Mouse (Mus musculus): ENCODE measurements at regions not wholly inside any gene's neighbourhood (a gene's known extent, or its start where the extent isn't known, plus 50 kb on each side); places are given as distances from the start of the nearest gene placed in this dataset.

DNA sequence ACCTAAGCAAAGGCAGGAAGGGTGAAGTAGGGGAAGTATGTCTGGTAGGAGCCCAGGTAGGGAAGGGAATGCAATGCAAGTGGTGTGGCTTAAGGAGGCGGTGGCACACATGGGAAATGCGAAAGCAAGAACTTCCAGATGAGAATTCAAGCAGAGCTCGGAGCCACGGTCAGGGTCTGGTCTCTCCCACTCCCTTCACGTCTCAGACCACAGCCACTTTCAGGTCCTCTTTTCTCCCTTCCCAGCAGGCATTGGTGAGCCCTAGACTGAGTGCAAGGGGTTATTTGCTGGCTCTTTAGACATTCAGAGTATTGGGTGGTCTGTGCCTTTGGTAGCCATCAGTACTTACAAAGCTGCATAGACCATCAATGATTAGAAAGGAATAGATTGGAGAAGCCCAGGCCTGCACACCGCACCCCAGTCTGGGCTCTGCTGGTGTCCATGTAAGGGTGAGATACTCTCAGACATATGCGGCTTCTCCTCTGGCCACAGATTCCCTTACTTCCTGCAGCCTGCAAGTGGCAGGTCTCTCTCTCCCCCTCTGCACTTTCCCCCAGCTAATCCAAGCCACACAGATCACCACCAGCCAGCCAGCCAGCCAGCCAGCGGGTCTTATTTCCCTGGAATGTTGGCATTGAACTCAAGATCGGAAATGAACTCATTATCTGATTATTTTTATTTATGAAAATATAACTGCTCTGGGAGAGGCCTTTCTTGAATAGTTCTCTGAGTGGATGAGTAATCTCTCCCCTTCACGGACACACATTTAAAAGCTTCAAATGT, 113.6 kb downstream of the Zfp36l2 start:
- no peak for DNase-seq (ENCODE audit: low read depth, low spot score)

DNA sequence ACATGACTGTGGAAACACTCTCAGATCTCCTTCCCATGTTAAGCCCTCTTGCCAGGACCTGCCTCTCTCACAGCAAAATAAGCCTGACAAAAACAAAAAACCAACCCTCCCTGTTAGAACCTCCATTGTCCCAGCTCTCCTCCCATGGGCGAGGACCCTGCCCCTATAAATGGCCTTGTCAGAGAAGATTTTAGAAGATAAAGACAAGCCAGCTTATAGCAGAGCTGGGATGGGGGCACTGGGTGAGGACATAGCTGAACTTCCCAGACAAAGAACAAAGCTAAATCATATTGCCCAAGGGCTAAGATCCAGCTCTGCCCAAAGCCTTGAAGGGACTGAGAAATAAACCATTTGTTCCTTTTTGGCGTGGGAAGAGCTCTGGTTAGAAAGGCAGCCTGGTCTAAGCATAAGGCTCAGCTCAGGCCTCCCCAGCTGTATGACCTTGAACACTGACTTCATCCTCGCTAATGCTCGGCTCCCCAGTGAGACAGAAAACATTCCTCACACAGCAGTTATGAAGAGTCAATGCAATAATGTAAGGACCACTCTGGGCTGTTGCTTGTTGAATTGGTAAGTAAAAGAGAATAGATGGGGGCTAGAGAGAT, 115.2 kb downstream of the Zfp36l2 start:
- DNase-seq (ENCODE audit: low read depth, low spot score), result no peak

DNA sequence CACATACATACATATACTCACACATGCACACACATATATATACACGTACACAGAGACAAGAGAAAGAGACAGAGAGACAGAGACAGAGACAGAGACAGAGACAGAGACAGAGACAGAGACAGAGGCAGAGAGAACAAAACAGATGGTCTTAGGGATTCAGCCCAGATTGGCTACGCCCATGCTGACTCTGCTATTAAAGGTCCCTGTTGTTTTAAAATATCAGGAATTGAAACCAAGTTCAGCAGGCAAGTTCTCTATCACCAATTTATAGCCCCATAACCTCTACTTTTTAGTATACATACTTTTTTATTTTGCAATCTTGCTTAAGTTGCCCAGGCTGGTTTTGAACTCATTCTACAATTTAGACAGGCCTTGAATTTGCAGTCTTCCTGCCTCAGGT, 115.9 kb downstream of the Zfp36l2 start:
- no peak for DNase-seq (ENCODE audit: low read depth, low spot score)

DNA sequence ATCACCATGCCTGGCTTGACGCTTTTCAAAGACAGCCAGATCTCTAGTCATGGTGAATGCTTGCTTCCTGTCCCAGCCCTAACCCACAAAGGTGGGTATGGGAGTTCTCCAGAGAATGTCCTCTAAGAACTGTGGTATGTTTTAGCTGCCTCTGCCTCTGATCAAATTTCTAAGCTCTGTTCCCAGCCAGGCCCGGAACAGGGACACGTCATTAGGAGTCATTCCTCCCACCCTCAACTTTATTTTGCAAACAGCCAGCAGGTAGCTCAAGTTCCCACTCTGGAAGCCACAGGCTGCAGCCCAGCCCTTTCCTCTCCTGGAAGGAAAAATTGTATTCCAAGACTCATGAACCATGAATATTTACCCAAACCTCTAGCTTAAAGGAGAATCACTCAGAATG, 117.2 kb downstream of the Zfp36l2 start:
- no peak for DNase-seq (ENCODE audit: low read depth, low spot score)

DNA sequence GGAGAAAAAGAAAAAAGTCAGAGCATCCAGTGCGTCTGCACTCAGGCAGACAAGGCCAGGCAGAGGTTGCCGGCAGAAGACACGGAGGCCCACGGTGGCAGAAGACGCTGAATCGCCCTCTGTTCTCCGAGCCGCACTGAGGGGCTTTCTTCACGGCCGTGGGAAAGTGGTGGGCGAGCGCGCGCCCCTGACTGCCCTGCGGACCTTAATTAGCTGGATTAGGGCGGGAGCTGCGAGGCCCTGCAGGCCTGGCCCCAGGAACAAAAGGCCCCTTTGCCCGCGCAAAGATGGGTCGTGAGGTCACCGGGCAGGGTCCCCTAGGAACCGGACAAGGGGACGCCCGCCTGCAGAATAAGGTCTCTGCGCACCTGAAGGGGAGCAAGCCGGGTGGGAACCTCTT, 120.6 kb downstream of the Zfp36l2 start:
- no peak for DNase-seq (ENCODE audit: low read depth, low spot score)

DNA sequence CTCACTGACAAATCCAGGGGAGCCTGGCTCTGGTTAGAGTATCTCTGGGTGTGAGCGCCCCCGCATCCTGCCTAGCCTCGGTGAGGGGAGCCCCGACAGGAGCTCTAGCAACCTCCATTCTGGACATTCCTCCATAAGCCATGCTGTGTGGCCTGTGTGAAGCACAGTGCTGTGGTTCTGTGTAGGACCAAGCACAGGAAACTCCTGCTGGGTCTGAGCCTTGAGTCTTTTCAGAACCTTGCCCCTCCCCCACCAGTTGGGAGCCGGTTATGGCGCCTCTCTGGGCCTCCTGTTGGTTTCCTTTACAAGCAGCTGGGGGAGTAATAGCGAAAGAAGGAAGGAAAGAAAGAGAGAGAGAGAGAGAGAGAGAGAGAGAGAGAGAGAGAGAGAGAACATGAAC, 124.0 kb downstream of the Zfp36l2 start:
- DNase-seq (ENCODE audit: low read depth, low spot score), result peak; percentile 43

DNA sequence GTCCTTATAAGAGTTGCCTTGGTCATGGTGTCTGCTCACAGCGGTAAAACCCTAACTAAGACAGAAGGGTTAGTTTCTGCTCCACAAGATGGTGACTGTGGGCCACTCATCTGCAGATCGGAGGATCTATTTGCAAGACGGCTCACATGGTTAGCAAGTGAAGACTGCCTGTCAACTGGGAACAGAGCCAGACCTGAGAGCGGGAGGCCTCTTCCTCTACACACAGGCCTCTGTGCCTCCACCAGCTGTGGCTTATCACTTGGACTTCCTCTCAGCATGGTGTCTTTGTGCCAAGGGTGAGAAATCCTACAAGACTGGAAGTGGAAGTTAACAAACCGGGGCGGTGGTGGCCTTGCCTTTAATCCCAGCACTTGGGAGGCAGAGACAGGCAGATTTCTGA, 126.1 kb downstream of the Zfp36l2 start:
- no peak for DNase-seq (ENCODE audit: low read depth, low spot score)

DNA sequence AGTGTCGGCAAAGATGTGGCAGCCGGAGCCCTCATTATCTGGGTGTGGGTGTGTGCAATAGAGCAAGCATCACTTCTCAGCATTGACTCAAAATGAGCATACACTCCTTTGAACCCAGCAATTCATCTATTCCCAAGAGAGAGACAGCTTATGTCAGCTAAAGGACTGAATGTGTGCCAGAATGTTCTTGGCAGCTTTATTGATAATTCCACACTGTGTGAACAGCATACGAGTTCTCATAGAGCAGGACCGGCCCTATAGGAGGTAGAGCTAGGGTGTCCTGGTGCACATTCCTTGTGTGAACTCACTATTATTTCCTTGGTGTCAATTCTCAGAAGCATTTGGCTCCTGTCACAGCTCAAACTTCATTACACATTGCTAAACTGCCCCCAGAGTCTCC, 131.3 kb downstream of the Zfp36l2 start:
- no peak for DNase-seq (ENCODE audit: low read depth, low spot score)

DNA sequence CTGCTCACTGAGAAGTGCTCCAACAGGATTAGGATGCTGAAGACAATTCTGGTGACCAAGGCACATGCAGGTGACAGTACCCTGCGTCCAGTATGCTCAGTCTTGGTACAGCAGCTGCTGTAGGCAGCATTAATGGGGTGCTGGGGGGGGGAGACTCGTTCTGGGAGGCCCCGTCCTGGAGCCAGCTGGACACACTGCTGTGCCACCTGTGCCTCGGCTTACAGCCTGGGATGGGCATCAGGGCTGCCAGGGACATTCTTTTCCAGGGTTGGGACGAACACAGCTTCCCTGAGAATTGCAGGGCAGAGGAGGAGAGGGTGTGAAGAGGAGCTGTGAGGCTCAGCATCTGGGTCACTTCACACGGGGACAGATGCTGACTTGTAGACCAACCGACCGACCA, 135.3 kb downstream of the Zfp36l2 start:
- no peak for DNase-seq (ENCODE audit: low read depth, low spot score)

DNA sequence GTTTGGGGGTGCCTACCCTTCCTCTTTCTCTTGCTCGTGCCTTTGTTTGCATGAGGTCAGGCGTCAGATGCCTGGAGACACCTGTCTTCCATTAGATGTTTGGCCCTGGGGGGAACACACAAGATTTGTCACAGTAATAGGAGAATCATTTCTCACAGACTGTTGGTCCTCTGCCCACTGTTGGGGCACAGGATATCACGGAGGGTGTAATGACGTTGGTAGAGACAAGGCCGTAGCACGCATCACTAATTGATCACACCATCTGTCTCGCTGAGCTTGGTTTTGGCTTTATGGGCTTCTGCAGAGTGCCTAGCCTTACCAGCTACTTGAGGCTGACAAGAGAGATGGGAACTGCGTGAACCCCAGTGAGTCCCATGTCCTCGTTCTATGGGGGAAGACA, 136.5 kb downstream of the Zfp36l2 start:
- no peak for DNase-seq (ENCODE audit: low read depth, low spot score)

DNA sequence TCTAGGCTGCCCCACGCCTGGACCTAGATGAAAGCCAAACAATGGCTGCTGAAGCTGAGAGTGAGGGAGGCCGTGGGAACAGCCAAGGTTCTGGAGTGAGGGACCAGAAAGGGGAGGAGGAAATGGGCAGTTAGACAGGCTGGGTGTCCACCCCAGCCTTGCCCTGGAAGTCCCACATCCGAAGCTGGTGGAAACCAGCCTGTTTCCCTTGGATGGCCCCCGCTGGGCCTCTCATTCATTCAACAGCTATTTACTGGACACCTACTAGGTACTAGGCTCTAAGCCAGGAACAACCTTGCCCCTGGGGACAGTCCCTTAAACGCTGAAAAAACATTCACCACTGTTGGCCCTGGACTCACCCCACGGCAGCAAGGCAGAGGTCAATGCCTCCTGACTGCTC, 139.2 kb downstream of the Zfp36l2 start:
- DNase-seq (ENCODE audit: low read depth, low spot score), result no peak

DNA sequence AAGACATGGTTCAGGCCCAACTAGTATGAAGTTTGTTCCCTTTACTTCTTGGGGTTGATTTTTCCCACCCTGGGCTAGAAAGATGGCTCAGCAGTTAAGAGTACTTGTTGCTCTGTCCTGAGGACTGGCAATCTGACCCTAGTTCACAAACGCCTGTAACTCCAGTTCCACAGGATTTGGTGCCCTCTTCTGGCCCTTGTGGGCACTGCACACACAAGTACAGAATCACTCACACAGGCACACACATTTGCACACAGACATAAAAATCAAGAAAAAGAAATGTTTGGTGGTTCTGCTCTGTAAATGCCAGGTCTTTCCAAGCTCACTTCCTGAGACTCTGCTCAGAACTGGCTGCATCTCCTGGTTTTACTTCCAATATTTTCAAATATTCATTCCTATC, 140.2 kb downstream of the Zfp36l2 start:
- peak; percentile 61 for DNase-seq (ENCODE audit: low read depth, low spot score)

DNA sequence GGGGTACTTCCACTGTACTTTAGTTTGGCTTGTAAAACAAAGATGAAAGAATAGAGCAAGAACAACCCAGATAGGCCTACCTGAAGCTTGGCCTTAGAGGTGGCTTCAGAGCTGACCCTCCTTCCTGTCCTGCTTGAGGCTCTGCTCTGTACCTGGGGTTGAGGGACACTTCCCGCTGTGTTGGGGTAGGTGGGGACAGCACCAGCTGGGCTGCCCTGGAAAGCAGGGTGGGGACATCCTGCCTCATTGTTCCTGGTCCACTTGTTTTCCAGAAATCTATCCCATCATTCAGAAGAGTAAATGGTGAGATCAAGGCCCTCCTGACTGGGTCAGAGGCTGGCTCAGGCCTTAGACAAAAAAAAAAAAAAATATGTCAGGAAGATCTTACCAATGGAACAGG, 141.9 kb downstream of the Zfp36l2 start:
- DNase-seq (ENCODE audit: low read depth, low spot score), result no peak

DNA sequence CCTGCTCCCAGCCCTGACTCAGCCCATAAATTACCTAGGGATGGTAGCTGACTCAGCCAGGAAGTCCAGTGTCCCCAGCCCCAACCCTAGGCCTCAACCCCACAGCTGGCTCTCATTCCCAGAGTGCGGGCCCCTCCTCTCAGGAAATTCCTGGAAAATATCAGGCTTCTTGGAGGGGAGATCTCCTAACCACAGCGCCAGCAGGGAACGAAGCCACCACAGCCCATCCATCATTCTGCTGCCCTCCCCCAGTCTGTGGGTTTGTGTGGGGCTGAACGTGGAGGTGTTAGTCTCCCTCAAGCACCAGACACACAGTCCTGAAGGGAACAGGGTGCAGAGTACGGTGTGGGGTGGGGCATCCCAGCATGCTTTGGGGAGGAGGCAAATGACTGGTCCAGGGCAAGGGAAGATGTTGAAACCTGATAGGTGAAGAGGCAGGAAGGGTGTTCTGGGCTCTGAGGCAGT, 143.2 kb downstream of the Zfp36l2 start:
- no peak for DNase-seq (ENCODE audit: low read depth, low spot score)

DNA sequence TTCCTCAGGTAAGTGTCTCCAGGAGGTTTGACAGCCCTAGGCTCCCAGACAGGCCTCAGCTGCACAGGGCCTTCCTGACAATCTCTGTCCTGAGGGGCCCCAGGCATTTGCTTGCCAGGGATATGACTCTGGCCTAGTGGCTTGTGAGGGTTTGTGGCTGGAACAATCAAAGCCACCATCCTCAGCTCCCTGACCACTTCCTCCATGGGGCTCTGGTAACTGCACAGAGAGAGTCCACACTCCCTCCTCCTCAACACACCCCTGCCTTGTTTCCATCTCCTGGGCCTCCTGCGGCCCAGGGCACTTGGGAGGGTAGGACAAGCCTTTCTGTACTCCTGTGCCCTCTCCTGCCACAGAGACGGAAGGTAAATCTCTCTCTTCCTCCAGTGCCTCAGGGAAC, 144.6 kb downstream of the Zfp36l2 start:
- DNase-seq (ENCODE audit: low read depth, low spot score), result no peak

DNA sequence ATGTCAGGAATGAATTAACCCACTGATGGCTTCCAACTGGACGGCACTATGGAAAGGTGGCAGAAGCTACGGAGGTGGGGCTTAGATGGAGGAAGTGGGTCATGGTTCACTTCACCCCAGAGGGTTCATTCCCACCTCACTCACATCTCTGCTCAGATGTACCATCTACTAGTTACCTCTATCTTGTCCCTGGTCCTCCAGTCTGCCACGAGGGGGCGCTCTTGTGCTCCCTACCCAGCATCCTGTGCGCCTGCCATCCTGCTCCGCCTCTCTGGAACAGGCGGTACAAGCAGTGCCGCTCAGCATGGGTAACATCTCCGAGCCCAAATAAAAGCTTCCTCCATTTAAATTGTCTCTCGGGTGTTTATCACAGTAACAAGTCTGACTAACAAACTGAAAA, 148.3 kb downstream of the Zfp36l2 start:
- DNase-seq (ENCODE audit: low read depth, low spot score), result no peak

DNA sequence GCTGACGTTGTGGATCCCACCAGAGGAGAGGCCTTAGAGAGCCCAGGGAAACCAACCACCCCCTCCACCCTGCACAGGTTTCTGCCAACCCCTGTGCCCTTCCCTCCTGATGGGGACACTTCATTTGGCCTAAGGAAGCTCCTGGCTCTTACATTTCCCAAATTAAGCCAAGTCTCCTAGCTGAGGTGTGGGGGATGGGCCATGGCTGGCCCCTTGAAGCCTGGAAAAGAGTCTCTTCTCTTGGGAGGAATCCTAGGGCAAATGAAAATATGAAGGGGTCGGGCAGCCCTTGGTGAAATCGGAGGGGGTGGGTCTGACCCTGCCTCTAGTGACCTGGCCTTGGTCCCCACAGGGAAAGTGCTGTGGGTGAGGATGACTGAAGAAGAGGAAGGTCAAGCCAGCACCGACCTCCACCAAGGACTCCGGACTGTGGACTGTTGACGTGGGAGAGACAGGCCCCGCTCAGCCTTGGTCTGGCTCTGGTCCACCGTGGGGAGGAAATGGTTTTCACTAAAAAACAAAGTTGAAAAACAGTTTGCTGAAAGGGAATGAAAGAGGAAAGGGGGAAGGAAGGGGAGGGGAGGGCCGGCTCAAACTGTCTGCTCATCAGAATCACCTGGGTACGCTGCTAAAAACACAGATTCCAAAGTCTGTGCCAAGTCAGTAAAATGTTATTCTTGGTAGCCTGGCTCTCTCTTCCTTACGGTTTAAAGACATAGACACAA, 150.0 kb downstream of the Zfp36l2 start:
- DNase-seq (ENCODE audit: low read depth, low spot score), result no peak

DNA sequence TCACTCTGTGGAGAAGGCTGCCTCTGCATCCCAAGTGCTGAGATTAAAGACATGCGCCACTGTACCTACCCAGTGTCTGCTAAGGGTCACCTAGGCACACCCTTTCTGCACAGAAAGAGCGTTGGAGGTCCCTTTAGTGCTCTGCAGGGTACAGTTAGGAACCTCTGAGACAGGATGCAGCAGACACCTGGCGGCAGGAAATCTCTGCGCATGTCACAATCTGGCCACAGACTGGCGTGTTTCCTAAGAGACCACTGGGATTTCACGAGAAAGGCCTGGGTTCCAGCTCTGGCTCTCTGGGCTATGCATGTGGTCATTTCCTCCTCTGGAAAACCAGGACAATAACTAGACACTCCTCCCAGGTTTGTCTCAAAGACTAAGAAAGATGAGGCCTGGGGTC, 151.7 kb downstream of the Zfp36l2 start:
- DNase-seq (ENCODE audit: low read depth, low spot score), result no peak

DNA sequence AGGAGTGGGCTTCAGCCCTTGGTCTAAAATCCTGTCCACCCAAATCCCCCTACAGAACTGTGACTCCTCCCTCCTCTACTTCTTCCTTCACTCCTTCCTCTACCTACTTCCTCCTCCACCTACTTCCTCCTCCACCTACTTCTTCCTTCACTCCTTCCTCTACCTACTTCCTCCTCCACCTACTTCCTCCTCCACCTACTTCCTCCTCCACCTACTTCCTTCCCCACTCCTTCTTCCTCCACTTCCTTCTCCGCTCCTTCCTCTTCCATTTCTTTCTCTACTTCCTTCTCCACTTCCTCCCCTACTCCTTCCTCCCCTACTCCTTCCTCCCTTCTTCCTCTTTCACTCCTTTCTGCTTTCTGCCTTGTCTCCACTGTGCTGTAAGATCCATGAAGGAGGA, 152.9 kb downstream of the Zfp36l2 start:
- no peak for DNase-seq (ENCODE audit: low read depth, low spot score)

DNA sequence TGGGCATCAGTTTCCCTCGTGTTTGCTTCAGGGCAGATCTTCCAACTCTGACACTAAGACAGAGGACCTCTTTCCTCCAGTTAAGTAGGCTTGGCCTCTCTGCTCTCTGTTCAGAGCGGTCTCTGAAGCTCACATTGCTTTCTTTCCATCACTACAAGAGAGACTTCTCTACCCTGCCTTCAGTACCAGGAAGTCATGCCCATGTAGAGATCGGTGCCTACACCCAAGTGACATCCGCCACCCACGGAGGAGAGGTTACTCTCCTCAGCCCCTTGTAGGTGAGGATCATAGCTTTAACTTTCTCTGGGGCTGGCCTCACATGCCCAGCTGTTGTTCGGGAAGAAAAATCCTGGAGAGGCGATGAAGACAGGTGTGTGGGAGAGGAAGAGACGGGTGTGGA, 155.3 kb downstream of the Zfp36l2 start:
- no peak for DNase-seq (ENCODE audit: low read depth, low spot score)

DNA sequence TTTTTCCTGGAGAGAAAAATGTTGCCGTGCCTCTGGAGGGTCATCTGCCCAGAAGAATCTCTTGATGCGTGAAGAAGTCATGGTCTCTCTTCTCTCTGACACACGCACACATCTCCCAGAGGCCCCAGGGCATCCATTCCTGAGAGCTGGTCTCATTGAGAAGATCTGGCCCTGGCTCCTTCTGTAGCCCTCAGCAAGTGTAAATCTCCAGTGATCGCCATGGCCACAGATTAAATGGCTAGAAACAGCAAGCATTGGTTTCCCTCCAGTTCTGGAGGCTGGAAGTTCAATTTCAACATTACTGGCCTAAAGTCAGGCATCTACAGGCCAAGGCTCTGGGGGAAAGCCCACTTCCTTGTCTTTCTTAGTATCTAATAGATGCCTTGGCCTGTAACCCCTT, 155.9 kb downstream of the Zfp36l2 start:
- DNase-seq (ENCODE audit: low read depth, low spot score), result no peak

DNA sequence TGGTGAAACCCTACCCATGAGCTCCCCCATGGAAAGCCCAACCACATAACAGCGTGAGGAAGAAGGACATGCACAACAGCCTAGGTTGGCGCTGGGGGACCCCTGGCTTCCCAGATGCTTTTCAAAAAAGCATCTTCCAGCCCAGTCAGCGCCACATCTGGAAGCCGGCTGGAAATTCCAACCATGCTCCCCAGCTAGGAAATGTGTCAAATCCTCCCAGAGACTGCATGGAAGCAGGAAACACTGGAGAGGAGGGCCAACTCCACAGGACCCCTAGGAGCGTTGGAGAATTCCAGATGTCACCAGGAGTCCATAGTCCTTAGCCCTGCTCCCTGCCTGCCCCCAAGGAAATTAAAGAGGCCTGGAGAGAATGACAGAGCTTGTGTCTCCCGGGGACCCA, 156.4 kb downstream of the Zfp36l2 start:
- DNase-seq (ENCODE audit: low read depth, low spot score), result no peak

DNA sequence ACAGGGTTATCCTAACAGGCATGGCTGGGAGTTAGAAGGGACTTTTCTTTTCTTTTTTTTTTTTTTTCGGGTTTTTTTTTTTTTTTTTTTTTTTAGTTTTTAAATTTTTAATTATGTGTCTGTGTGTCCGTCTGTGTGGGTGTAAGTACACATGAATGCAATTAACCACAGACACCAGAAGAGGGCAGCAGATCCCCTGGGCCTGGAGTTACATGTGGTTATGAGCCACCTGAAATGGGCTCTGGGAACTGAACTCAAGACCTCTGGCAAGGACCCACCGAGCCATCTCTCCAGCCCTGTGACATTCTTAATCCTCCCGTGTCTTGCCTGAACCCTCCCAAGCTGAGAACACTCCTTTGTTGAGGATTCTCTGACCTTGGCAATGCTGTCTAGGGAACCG, 157.0 kb downstream of the Zfp36l2 start:
- peak; percentile 64 for DNase-seq (ENCODE audit: low read depth, low spot score)
